Mouse (Mus musculus): ENCODE data around the gene Nsl1.

- TF ChIP-seq CTCF (IDR thresholded peaks at IDR 0.05) (no peak), EP300 (IDR thresholded peaks at IDR 0.05; ENCODE audit: insufficient read depth, low read depth, low read length) (no peak)
Observed at GRCm38 (mm10) chr1:191065188-191065587, 2.4 kb downstream of the Nsl1 start.

All from heart, adult 2 months (tissue).